8 mouse cellular contexts compared by ENCODE assay signal in the genomic region with DNA sequence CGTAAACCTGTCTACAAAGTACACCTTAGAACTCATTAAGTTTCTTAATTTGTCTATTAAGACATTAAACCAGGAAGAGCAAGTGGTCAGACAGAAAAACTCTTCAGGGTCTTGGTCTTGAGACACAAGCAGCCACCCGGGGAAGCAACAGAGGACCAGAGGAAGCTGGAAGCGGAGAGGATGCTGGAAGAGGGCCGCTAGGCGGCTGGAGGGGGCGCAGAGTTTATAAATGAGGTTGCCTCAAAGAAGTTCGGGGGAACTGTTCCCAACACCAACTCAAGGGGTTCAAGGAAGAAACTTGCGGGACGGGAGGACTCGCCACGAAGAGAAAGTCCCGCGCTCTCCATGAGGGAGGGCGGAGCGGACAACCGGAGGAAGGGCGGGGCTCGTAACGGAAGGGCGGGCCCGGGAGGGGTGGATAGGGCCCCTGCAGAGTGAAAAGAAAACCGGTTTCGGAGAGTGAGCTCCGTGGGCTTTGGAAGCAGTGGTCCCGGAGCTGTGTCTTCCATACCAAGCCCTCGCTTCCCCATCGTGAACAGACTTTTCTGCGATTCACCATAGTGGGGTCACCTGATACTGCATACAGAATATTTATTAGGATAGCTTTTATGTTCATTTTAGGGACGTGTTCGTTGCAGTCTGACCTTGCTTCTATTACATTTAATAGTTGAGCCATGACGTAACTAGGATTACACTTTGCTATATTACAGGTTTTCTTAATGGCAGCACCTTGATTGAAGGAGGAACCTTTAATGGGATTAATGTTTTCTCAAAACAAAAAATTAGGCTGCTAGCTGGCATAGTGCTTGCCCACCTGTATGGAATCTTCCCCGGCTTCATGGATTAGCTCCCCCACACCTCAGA. TPM values are rescaled to one million over a fixed set of nuclear protein-coding genes. Genes with fewer than 3 reads are reported as not detected.
DNase-seq lines count a peak whose midpoint lies in the region; ATAC-seq and TF ChIP-seq lines count a peak whose summit lies in the region.

No protein-coding gene starts in this region.

- H3K27me3 ChIP-seq in G1E (ENCODE audit: insufficient read depth, low read length), result no peaks in the 10 kb centered on the region
- H3K27me3 ChIP-seq in forebrain, embryonic 15.5 days, result no peaks in the 10 kb centered on the region
- H3K27me3 ChIP-seq in lung, embryonic 16.5 days (ENCODE audit: control insufficient read depth, insufficient read depth, low read depth, low read length), result no peaks in the 10 kb centered on the region

- peak overlapping the region; percentile 48 for H3K9ac ChIP-seq in forebrain, embryonic 15.5 days (replicated peaks)
- H3K9ac ChIP-seq in lung, embryonic 16.5 days (ENCODE audit: low read length), result peak overlapping the region; percentile 79

- no peaks in the 10 kb centered on the region for H3K36me3 ChIP-seq in G1E (replicated peaks)
- no peaks in the 10 kb centered on the region for H3K36me3 ChIP-seq in forebrain, embryonic 15.5 days
- H3K36me3 ChIP-seq in lung, embryonic 16.5 days (ENCODE audit: control insufficient read depth, insufficient read depth, low read length), result no peaks in the 10 kb centered on the region

- H3K27ac ChIP-seq in forebrain, embryonic 15.5 days (replicated peaks), result peak overlapping the region; percentile 54
- peak overlapping the region; percentile 79 for H3K27ac ChIP-seq in layer of hippocampus, adult 2 months
- peak overlapping the region; percentile 75 for H3K27ac ChIP-seq in lung, embryonic 16.5 days (ENCODE audit: low read length)

- peak overlapping the region; percentile 80 for H3K4me2 ChIP-seq in forebrain, embryonic 15.5 days (replicated peaks)
- peak overlapping the region; percentile 55 for H3K4me2 ChIP-seq in lung, embryonic 16.5 days (ENCODE audit: low read depth, low read length)

- WGBS in forebrain, embryonic 15.5 days, result 4% methylated on average over 32 of the region's 32 CpGs
- WGBS in lung, embryonic 16.5 days, result 4% methylated on average over 32 of the region's 32 CpGs

- peaks cover 35% of the 10 kb centered on the region for H3K4me1 ChIP-seq in G1E (ENCODE audit: insufficient read depth, low read depth, low read length)
- peaks cover 14% of the 10 kb centered on the region; the same call in 1 of the 2 replicates for H3K4me1 ChIP-seq in forebrain, embryonic 15.5 days
- H3K4me1 ChIP-seq in lung, embryonic 16.5 days (replicated peaks; ENCODE audit: control insufficient read depth, insufficient read depth, low read length), result peaks cover 12% of the 10 kb centered on the region

- ATAC-seq in G1E (ENCODE audit: extremely low read depth, insufficient number of reproducible peaks, low FRiP score, poor library complexity, severe bottlenecking), result peak; percentile 55
- no peak for ATAC-seq in forebrain, embryonic 15.5 days (replicated peaks)
- peak; percentile 64 for ATAC-seq in lung, embryonic 16.5 days (ENCODE audit: low read depth)
- ATAC-seq in neutrophil, adult 5-6 weeks (ENCODE audit: extremely low read depth, insufficient number of reproducible peaks, low FRiP score, poor library complexity, severe bottlenecking), result peak; percentile 30; the same call in 1 of the 2 replicates

- H3K4me3 ChIP-seq in G1E (ENCODE audit: low read depth, low read length), result peak overlapping the region; percentile 71
- peak overlapping the region; percentile 50 for H3K4me3 ChIP-seq in forebrain, embryonic 15.5 days
- H3K4me3 ChIP-seq in layer of hippocampus, adult 2 months, result peak overlapping the region; percentile 69
- H3K4me3 ChIP-seq in lung, embryonic 16.5 days (ENCODE audit: low read length), result peak overlapping the region; percentile 66

- intact Hi-C loops in heart, postnatal 36 days (cut with DNase I), result loop anchor here (2.0 kb wide), 1 partner anchor 319 kb away; no protein-coding TSS in a partner anchor

- H3K9me3 ChIP-seq in G1E (replicated peaks), result no peaks in the 10 kb centered on the region
- no peaks in the 10 kb centered on the region for H3K9me3 ChIP-seq in forebrain, embryonic 15.5 days
- H3K9me3 ChIP-seq in lung, embryonic 16.5 days (ENCODE audit: control insufficient read depth, low read length), result no peaks in the 10 kb centered on the region

- DNase-seq in G1E (ENCODE audit: low spot score), result peak; percentile 90
- peak; percentile 73 for DNase-seq in cerebellum, adult 11-12 months
- DNase-seq in heart, postnatal 36 days, result peak; percentile 82 to 86
- DNase-seq in layer of hippocampus, adult 2 months (ENCODE audit: low spot score in 2 of 2), result peak; percentile 63 to 67
- DNase-seq in thymus, adult 18-20 months, result peak; percentile 72 to 73

- TF ChIP-seq CTCF in G1E (IDR thresholded peaks at IDR 0.05; ENCODE audit: low read depth, low read length), result no peak
- TF ChIP-seq CTCF in layer of hippocampus, adult 2 months (conservative IDR thresholded peaks at IDR 0.05), result peak; percentile 60

RNA-seq across cellular contexts. Expression of gene Nemf, which starts 7.2 kb away (rescaled TPM):
- total RNA-seq in G1E (2014; fragmentation: Nextera tagmentation), result 149 and 150 TPM in 2 replicates
- 103 and 128 TPM in 2 replicates for total RNA-seq in G1E (2017)
- polyA plus RNA-seq in G1E (2012), result 2.9 and 4.9 TPM in 2 replicates
- 91.3 and 91.8 TPM in 2 replicates for polyA plus RNA-seq in forebrain, embryonic 15.5 days (2015; fragmentation: Nextera tagmentation; extraction: Ambion mirVana)
- total RNA-seq in heart, postnatal 36 days (2021), result 10 to 100 TPM; 22.3 to 24.1 TPM
- total RNA-seq in layer of hippocampus, adult 2 months (2021), result 10 to 100 TPM; 50.0 to 50.2 TPM
- 85.9 and 86.9 TPM in 2 replicates for polyA plus RNA-seq in lung, embryonic 16.5 days (2015; fragmentation: Nextera tagmentation; extraction: Ambion mirVana)
- total RNA-seq in neutrophil, adult 5-6 weeks (2017), result 159 and 188 TPM in 2 replicates

RNA-seq across cellular contexts. Expression of gene Arf6, which starts 7.8 kb away (rescaled TPM):
- 179 and 195 TPM in 2 replicates for total RNA-seq in G1E (2014; fragmentation: Nextera tagmentation)
- 123 and 153 TPM in 2 replicates for total RNA-seq in G1E (2017)
- polyA plus RNA-seq in G1E (2012), result 360 and 373 TPM in 2 replicates
- 32.1 and 33.0 TPM in 2 replicates for polyA plus RNA-seq in forebrain, embryonic 15.5 days (2015; fragmentation: Nextera tagmentation; extraction: Ambion mirVana)
- total RNA-seq in heart, postnatal 36 days (2021), result 10 to 100 TPM; 37.2 to 39.8 TPM
- 10 to 100 TPM; 50.1 to 50.3 TPM for total RNA-seq in layer of hippocampus, adult 2 months (2021)
- 35.1 and 41.8 TPM in 2 replicates for polyA plus RNA-seq in lung, embryonic 16.5 days (2015; fragmentation: Nextera tagmentation; extraction: Ambion mirVana)
- 210 and 221 TPM in 2 replicates for total RNA-seq in neutrophil, adult 5-6 weeks (2017)

RNA-seq across cellular contexts. Expression of gene Gm9887, which starts 8.1 kb away (rescaled TPM):
- total RNA-seq in G1E (2014; fragmentation: Nextera tagmentation) (not detected in 2 replicates), G1E (2017) (0.87 and 0.93 TPM in 2 replicates)
- polyA plus RNA-seq in G1E (2012), result 0.79 and 1.6 TPM in 2 replicates
- polyA plus RNA-seq in forebrain, embryonic 15.5 days (2015; fragmentation: Nextera tagmentation; extraction: Ambion mirVana), result 1.0 and 1.1 TPM in 2 replicates
- total RNA-seq in heart, postnatal 36 days (2021), result not detected
- total RNA-seq in layer of hippocampus, adult 2 months (2021), result 1 to 10 TPM in 1 of 2 experiments, under 1 TPM in 1; 0.61 to 1.1 TPM
- polyA plus RNA-seq in lung, embryonic 16.5 days (2015; fragmentation: Nextera tagmentation; extraction: Ambion mirVana), result 1.3 TPM in 2 replicates
- 1.8 and 3.6 TPM in 2 replicates for total RNA-seq in neutrophil, adult 5-6 weeks (2017)
